Mouse (Mus musculus) natural killer cell, adult 2 months (primary cell): ENCODE results near the gene Smim26.

Source experiments
- DNase-seq, 2 experiments: peaks; one replicate each; pipeline ENCODE4 v3.0.0; 2022; ENCODE audit warnings: low spot score in 2 of 2

The Smim26 gene

DNA sequence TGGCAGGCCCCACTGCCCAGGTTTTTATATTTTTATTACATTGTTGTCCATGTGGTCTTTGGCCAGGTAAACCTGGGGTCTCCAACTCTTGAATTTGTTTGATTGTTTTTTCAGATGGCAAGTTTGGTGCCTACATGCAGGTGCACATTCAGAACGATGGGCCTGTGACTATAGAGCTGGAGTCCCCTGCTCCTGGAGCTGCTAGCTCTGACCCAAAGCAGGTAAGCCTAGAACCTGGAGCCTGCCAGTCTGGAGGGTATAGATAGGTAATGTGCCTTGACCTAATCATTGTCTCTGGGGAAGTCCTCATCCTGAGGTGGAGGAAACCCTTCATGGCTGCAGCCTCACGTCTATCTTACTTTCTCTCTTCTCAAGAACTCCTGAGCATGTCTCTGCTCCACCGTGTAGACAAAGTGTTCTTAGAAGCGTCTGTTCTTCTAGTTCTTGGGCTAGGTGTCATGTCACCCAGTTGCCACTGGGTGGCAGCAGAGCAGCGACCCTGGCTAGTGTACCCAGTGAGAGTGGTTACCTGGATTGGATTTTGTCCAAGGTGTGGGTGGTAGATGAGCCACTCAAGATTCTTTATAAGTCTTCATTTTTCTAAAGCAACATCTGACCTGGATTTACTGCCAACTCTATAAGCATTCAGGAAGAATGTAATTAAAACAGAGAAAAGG is 41.9 kb downstream of the Smim26 start:
- peak; percentile 16 to 32 for DNase-seq

DNA sequence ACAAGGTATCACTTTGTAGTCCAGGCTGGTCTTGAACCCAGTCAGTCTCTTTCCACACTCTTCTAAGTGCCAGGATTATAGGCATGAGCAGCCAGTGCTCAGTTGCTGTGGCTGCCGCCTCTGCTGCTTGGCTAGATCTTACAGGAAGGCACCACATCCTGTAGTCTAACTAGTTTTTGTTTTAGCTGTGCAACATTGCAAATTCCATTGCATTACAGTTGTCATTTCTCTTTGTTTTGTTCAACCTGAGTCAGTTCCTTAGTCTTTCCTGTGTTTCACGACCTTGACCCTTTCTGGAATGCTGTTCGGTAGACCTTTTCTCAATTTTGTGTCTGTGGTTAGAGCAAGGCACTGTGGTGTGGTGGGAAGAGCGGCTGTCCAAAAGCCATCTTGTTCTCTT is 43.4 kb downstream of the Smim26 start:
- DNase-seq, result no peak

DNA sequence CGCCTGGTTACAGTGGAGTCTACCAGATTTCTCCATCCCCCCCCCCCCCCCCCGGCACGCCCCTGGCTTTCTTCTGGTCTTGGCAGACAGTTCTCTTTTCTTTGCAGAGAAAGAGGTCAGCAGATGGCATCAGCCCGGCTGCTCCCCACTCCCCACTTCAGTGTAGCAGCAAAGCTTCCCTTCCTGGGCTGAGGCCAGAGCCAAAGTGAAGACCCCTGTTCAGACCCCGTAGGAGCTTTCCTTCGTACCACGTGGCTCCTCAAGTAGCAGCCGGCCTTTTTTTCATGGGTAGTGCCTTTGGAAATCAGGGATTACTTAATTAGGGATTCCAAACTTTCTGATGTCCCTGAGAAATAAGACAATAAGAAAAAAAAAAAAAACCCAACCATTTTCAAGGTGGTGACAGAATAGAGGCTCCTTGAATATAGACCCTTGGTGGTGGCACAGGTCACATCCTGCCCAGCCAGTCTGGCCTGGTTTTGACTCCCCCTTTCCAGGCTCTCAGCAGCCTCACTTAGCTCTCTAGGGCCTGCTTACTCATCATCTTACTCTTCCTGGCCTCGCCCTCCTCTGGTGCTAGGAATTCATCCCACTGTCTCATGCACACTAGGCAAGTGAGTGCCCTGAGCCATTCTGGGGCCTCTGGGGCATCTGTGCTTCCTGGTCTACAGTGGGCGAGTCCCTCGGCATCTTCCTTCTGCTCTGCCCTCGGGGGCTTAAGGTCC is 44.0 kb downstream of the Smim26 start:
- DNase-seq, result no peak

DNA sequence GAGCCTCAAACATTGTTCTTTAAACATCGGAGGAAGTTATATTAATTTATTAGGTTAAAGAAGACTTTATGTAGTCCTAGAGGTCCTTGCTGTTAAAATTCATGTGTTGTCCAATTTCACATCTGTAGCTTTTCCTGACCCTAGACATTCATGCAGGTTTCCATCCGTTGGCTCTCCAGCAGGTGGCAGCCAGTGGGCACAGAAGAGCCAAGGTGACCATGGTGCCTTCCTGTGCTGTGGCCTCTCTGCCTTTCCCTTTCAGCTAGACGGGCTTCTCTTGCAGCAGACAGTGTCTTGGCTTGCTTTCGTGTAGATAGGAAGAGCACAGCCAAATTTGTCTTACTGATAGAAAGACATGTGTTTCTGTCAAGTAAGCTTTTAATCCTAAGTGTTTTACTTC is 44.9 kb downstream of the Smim26 start:
- no peak for DNase-seq

DNA sequence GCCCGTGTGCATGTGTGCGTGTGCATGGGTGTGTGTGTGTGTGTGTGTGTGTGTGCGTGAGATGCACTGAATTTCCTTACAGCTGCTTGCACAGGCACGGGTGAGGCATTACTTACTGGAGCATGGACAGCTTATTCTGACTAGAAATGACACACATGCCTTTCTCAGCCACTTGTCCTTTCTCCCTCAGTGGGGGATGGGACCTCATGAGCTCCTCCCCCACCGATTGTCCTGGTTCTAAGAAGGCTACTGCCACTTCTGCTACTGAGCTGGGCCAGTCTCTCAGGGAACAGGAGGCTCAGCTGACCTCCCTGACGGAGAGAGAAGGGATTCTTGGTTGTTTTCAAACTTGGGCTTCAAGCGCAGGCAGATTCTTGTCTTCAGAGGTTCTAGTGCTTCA is 46.2 kb downstream of the Smim26 start:
- no peak for DNase-seq

DNA sequence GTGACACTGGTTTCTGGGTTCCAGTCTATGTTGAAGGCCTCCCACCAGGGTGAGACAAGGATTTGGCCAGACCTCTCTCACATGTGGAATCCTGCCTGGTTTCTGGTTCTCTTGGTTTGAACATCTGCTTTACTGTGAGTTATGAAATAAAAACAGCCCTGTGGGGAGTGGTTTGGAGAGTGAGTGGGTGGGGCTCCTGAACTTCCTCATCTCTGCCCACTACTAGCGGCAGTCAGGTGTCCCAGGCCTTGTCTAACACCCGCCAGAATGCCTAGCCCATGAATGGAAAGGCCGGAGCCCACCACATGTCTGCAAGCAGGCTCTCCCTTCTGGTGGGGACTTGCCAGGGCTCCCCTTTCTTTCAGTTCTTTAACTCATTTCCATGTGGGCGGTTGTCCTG is 48.1 kb downstream of the Smim26 start:
- DNase-seq, result no peak
